Mouse (Mus musculus) bone marrow, adult 2 months (tissue): ENCODE measurements around the gene Ica1. TPM values are rescaled to one million over a fixed set of nuclear protein-coding genes. Genes with fewer than 3 reads are reported as not detected.

Source experiments
- H3K27ac ChIP-seq: fragments of 200-500 bp; 2 replicates; pipeline ENCODE4 v1.5.1; 2012; ENCODE audit warnings: low read depth, mild to moderate bottlenecking, control low read depth, inconsistent platforms, low read length; ENCODE audit not compliant: control insufficient read depth, poor library complexity, insufficient read depth
- H3K4me1 ChIP-seq: fragments of 200-500 bp; 2 replicates; pipeline ENCODE4 v1.6.1; 2011; ENCODE audit warnings: low read length; ENCODE audit not compliant: control insufficient read depth, insufficient read depth
- H3K4me3 ChIP-seq: fragments of 200-500 bp; replicated peaks from 2 replicates; pipeline ENCODE3; 2011; ENCODE audit warnings: mild to moderate bottlenecking, low read depth, low read length, control low read depth; ENCODE audit not compliant: control insufficient read depth
- CTCF ChIP-seq: fragments of 200-500 bp; IDR thresholded peaks from 2 replicates; pipeline ENCODE4 v1.5.1; 2011; ENCODE audit warnings: low read length, control low read depth; ENCODE audit not compliant: control insufficient read depth, insufficient read depth
- POLR2A ChIP-seq: fragments of 200-500 bp; IDR thresholded peaks from 2 replicates; pipeline ENCODE4 v1.6.1; 2011; ENCODE audit warnings: low read depth, mild to moderate bottlenecking, control low read depth, low read length, borderline replicate concordance; ENCODE audit not compliant: control insufficient read depth
- WGBS: fragments of 180-500 bp; shearing (Covaris S2); methylation state at CpG from one replicate; pipeline ENCODE4 v1.1.7; 2018; 5-methylcytosine and 5-hydroxymethylcytosine counted together
- polyA plus RNA-seq: library from polyadenylated mRNA; stranded (reverse); fragments of >200 nt; gene quantifications from 2 replicates; pipeline ENCODE4 v1.2.4, GENCODE M21; 2011; ENCODE audit warnings: low replicate concordance; ENCODE audit not compliant: missing spikeins, insufficient read depth, insufficient read length

The Ica1 gene
- polyA plus RNA-seq, 1 experiment, result 14.6 TPM

DNA sequence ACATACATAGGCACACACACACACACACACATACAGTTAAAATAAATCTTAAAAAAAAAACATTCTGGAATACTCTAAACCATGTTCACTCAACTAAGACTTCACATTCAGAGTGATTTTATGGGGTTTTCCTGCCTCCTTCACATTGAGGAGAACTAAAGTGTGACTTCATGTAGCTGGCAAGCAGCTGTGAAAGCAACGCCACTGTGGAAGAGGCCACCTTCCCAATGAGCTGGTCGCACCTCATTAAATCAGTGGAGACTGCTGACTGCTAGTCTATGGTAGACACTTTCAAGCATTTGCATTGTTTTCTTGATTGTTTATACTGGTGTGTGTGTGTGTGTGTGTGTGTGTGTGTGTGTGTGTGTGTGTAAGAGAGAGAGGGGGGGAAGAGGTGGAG lies 38.2 kb downstream of the Ica1 start:
- TF ChIP-seq POLR2A, result no peak
- no peak for TF ChIP-seq CTCF
- Histone ChIP-seq H3K4me1 (no peaks in the 10 kb centered on the region), H3K27ac (no peak overlapping the region), H3K4me3 (no peak overlapping the region)
- WGBS, result 87% methylated on average over 2 of the region's 2 CpGs

DNA sequence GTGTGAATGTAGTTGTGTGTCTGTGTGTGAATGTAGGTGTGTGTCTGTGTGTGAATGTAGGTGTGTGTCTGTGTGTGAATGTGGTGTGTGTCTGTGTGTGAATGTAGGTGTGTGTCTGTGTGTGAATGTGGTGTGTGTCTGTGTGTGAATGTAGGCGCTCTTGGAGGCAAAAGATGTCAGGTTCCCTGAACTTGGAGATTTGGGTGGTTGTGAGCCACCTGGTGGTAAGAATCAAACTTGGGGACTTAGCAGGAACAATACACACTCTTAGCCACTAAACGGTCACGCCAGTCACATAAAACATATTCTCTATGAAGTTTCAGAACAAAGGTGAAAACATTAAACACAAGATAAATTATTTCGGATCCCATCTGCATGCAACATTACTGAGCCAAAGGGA lies 39.9 kb downstream of the Ica1 start:
- no peak overlapping the region for H3K4me3 ChIP-seq
- TF ChIP-seq POLR2A (no peak), CTCF (0 out of 2 replicates have a peak, but pooled peaks have one; percentile 5)
- no peaks in the 10 kb centered on the region for H3K4me1 ChIP-seq
- WGBS, result 74% methylated on average over 4 of the region's 4 CpGs
- H3K27ac ChIP-seq, result no peak overlapping the region

DNA sequence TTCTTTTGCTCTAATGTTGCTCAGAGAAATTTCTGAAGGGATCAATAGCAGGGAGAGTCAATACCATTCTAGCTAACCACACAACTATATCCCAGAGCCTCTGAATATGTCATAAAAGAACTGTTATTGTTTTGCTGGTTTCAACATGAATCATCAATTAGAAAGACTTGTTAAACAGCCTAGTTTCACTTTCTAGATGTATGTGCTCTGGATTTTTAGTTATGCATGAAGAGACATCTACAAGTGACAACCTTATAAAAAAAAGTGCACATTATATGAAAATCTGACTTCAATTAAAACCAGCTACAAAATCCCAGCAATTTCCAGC lies 41.8 kb downstream of the Ica1 start:
- H3K27ac ChIP-seq, result no peak overlapping the region
- H3K4me3 ChIP-seq, result no peak overlapping the region
- H3K4me1 ChIP-seq, result no peaks in the 10 kb centered on the region
- TF ChIP-seq POLR2A (no peak), CTCF (no peak)

DNA sequence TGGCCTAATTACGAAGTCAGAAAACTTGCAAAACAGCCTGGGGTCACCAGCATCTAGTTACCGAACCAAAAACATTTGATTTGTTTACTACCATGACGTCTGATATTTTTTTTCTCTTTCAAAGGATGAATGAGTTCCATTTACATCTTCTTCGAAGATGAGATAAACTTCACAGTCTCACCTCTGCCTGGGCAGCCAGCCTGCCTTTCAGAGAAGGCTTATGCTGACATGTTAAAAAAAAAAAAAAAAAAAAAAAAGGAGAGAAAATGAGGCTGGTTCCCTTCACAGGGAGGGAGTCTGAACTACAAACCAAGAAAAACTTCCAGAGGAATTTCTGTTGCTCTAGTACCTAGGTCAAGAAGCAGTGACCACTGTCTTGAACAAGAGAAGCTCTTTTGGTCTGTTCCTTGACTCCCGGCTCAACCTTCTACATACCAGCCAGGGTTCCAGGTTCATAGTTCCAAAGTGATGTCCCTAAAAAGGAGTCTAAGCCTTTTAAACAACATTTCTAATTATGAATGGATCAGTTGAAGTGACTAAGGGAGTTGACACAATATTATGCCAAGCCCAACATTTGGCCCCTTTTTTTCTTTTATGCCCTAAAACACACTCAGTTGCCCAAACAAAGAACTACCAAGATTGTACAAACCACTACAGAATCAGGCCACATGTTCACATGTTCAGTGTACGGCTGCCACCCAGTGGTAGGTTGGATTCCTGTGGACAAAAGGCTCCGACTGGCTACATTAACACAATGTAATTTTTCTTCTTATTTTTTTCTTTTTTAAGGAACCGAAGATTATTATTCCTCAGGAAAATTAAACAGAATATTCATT lies 42.4 kb downstream of the Ica1 start:
- TF ChIP-seq POLR2A, result no peak
- TF ChIP-seq CTCF, result peak; percentile 56
- WGBS, result 62% methylated on average over 8 of the region's 8 CpGs
- Histone ChIP-seq H3K4me3 (no peak overlapping the region), H3K4me1 (no peaks in the 10 kb centered on the region), H3K27ac (no peak overlapping the region)

DNA sequence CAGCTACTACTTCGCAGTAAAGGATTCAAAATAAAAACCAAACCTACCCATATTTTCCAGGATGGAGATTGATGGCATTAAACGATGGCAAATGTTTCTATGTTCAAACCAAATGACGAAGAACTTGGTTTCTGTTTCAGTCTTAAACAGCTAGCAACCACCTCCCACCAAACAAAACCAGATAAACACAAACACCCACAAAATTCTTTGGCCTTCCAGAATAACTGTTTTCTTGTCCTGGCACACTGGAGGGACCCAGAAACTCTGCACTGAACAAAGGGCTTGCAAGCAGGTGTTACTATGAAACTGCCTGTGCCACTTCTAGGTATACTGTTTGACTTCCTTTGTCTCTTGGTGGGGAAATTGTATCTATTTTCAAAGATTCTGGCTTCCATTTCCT lies 43.2 kb downstream of the Ica1 start:
- Histone ChIP-seq H3K4me1 (no peaks in the 10 kb centered on the region), H3K27ac (no peak overlapping the region), H3K4me3 (no peak overlapping the region)
- TF ChIP-seq POLR2A (no peak), CTCF (no peak)
- 79% methylated on average over 3 of the region's 3 CpGs for WGBS

DNA sequence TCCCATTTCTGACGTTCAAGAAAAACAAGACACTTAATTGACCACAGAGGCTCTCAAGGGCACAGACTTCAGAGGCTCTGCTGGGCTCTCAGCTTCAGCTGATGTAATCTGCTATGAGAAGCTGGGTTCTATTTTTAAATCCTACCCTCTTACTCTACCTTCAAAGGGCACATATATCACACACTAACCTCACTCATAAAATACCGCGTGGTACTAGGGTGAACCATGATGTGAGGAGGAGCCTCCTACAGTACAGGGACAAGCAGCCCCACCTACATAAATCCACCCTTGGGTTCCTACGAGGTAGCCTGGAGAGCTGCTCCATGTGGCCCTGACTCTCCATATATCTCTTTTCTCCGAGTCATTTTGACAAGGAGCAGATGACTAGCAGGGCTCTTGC lies 45.8 kb downstream of the Ica1 start:
- WGBS, result 78% methylated on average over 5 of the region's 5 CpGs

DNA sequence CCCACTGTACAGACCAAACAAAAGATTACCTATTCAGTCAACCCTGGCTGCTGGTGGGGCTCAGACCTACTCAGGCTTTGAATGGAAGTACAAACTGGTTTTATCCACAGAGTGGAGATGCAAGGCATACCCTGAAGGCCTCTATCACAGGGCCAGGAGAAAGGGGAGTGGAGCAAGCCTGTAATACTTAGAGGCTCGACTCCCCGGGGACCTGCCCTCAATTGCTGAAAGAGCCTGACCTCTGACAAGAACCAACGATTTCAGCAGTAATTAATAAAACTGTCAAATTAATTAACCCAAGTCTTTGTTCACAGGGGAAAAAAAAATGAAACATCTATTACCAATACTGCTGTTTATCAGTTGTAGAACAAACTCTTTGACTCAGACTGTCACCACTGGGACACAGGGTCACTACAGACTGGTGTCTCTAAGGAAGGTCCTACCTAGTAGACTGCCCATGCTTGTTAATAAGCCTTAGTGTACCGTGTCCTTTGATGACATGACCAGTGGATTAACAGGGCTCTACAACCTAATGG lies 46.6 kb downstream of the Ica1 start:
- H3K4me3 ChIP-seq, result no peak overlapping the region
- TF ChIP-seq POLR2A, result no peak
- no peak for TF ChIP-seq CTCF
- no peak overlapping the region for H3K27ac ChIP-seq
- 79% methylated on average over 4 of the region's 4 CpGs for WGBS
- H3K4me1 ChIP-seq, result no peaks in the 10 kb centered on the region

More for the DNA sequence above, 45.8 kb downstream of the Ica1 start:
- Histone ChIP-seq H3K27ac (no peak overlapping the region), H3K4me1 (no peaks in the 10 kb centered on the region), H3K4me3 (no peak overlapping the region)
- no peak for TF ChIP-seq POLR2A
- no peak for TF ChIP-seq CTCF

DNA sequence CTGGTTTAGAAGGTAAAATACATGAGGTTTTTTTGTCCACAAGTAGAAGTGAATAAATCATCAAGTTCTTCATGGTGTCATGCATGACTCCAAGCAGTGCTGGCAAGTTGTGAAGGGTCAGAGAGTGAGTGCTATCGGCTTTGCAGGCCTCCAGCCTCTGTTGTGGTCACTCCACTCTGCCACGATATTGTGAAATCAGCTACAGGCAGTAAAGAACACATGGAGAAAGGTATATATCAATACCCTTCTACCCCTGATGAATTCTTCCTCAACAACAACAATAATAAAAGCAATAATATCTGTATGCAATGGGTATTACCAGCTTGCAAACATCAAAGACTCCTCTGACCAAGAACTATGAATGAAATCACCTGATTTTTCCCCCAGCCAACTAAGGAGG lies 47.9 kb downstream of the Ica1 start:
- 49% methylated on average over 2 of the region's 2 CpGs for WGBS
- TF ChIP-seq POLR2A (no peak), CTCF (no peak)
- Histone ChIP-seq H3K27ac (no peak overlapping the region), H3K4me1 (no peaks in the 10 kb centered on the region), H3K4me3 (no peak overlapping the region)
